In genomic region chr2:74933190-74933589, GRCm38 (mm10) we compare ENCODE assay signal across 8 mouse cellular contexts.
DNase-seq lines count a peak whose midpoint lies in the region; ATAC-seq and TF ChIP-seq lines count a peak whose summit lies in the region.
"Had no signal": no experiment of that assay in that cellular context is flagged by ENCODE, and none has a peak within 500 bp of the region (broad histone marks: within the 10 kb centered on the region; RNA-seq: fewer than 3 reads in every experiment).

No protein-coding gene starts in this region.

- no peaks in the 10 kb centered on the region for H3K79me2 ChIP-seq in CH12.LX (replicated peaks; ENCODE audit: control insufficient read depth, extremely low read depth, insufficient read depth, poor library complexity, severe bottlenecking)

- TF ChIP-seq CTCF in CH12.LX (conservative IDR thresholded peaks at IDR 0.05 in 1 of 2, IDR thresholded peaks at IDR 0.05 in 1 of 2; ENCODE audit: low read depth in 2 of 2, low read length in 2 of 2) = no peak

- H3K36me3 ChIP-seq in CH12.LX (replicated peaks in 1 of 2; ENCODE audit: control insufficient read depth in 1 of 2, insufficient read depth in 1 of 2, low read length in 1 of 2) = no peaks in the 10 kb centered on the region
- no peaks in the 10 kb centered on the region for H3K36me3 ChIP-seq in heart, embryonic 10.5 days

- no peak for TF ChIP-seq POLR2A in CH12.LX (IDR thresholded peaks at IDR 0.05; ENCODE audit: low read depth, low read length)

- TF ChIP-seq EP300 in CH12.LX (IDR thresholded peaks at IDR 0.05; ENCODE audit: low read length) = no peak

- peaks cover 0 to 2% of the 10 kb centered on the region in 2 experiments; a peak in 1 of 4 replicates for H3K4me1 ChIP-seq in CH12.LX (ENCODE audit: control insufficient read depth in 1 of 2, insufficient read depth in 2 of 2)
- H3K4me1 ChIP-seq in heart, embryonic 10.5 days = peaks cover 10% of the 10 kb centered on the region; the same call in 1 of the 2 replicates

- no peak overlapping the region for H3K4me3 ChIP-seq in CH12.LX (replicated peaks in 1 of 3; ENCODE audit: low read depth in 2 of 3, low read length in 2 of 3, poor library complexity in 1 of 3)
- no peak overlapping the region for H3K4me3 ChIP-seq in heart, embryonic 10.5 days

- WGBS in heart, embryonic 10.5 days = 20% methylated on average over 8 of the region's 8 CpGs

- no peak for ATAC-seq in erythroblast, adult 5-6 weeks (replicated peaks; ENCODE audit: low FRiP score, poor library complexity, severe bottlenecking)

- no peak for DNase-seq in CH12.LX (ENCODE audit: extremely low read depth)
- peak; percentile 11 for DNase-seq in R1 (ENCODE audit: low read depth, low spot score)
- no peak for DNase-seq in heart, embryonic 10.5 days (ENCODE audit: low spot score)
- DNase-seq in kidney, postnatal 25 days = peak; percentile 73 to 91
- DNase-seq in left cerebral cortex, adult 18-20 months (ENCODE audit: low spot score in 2 of 2) = no peak
- no peak for DNase-seq in T-cell, adult 2 months (ENCODE audit: low spot score)

- H3K9ac ChIP-seq in CH12.LX (ENCODE audit: insufficient read depth, low read depth) = no peak overlapping the region

- no peaks in the 10 kb centered on the region for H3K9me3 ChIP-seq in CH12.LX (replicated peaks; ENCODE audit: low read length)
- H3K9me3 ChIP-seq in heart, embryonic 10.5 days = no peaks in the 10 kb centered on the region

- no peak for TF ChIP-seq RAD21 in CH12.LX (IDR thresholded peaks at IDR 0.05; ENCODE audit: low read depth, low read length)

- H3K4me2 ChIP-seq in CH12.LX (ENCODE audit: insufficient read depth, low read depth, poor library complexity, severe bottlenecking) = no peak overlapping the region

- in situ Hi-C loops in CH12.LX (cut with MboI; ENCODE audit: low pct_ligation_motif_present, low pct_unique_long_range_greater_than_20kb, low sequenced_read_pairs) = no loop called here

- H3K27ac ChIP-seq in CH12.LX (ENCODE audit: insufficient read depth, low read depth) = no peak overlapping the region
- H3K27ac ChIP-seq in heart, embryonic 10.5 days = peak overlapping the region; percentile 23; the same call in 1 of the 2 replicates
- H3K27ac ChIP-seq: macrophage had no signal

- H3K27me3 ChIP-seq in CH12.LX (replicated peaks) = no peaks in the 10 kb centered on the region
- H3K27me3 ChIP-seq in heart, embryonic 10.5 days (ENCODE audit: insufficient read depth, poor library complexity, severe bottlenecking) = no peaks in the 10 kb centered on the region

- dilution Hi-C loops in CH12.LX (cut with MboI; ENCODE audit: extremely low pct_ligation_motif_present, extremely low pct_unique_long_range_greater_than_20kb, low sequenced_read_pairs) = no loop called here

TF ChIP-seq in CH12.LX, 34 proteins besides CTCF, POLR2A, EP300 and RAD21:
- TF ChIP-seq MAFK (IDR thresholded peaks at IDR 0.05; ENCODE audit: insufficient replicate concordance, low read length) = no peak
- TF ChIP-seq BHLHE40 (IDR thresholded peaks at IDR 0.05; ENCODE audit: low read depth, low read length) = 0 out of 2 replicates have a peak, but pooled peaks have one; percentile 7

Comparison
In these comparisons a context has a peak if more than half of its experiments do, and no peak if none do; other contexts are left out.
1. DNase-seq: peak in R1 (single experiment) and kidney, postnatal 25 days (2 of 2); none in CH12.LX (single experiment), heart, embryonic 10.5 days (single experiment), left cerebral cortex, adult 18-20 months (0 of 2) and T-cell, adult 2 months (single experiment).